Mouse (Mus musculus) olfactory bulb, adult 2 months (tissue): ENCODE results near the gene Ckap2l.

Experiments used
- CTCF ChIP-seq: fragments of 200-500 bp; IDR thresholded peaks from 2 replicates; pipeline ENCODE4 v1.5.1; 2012; ENCODE audit warnings: low read depth, mild to moderate bottlenecking, low read length, moderate library complexity; ENCODE audit not compliant: insufficient read depth
- POLR2A ChIP-seq: fragments of 200-500 bp; IDR thresholded peaks from 2 replicates; pipeline ENCODE4 v1.6.1; 2012; ENCODE audit warnings: mild to moderate bottlenecking, low read depth, low read length, moderate library complexity; ENCODE audit not compliant: insufficient read depth

DNA sequence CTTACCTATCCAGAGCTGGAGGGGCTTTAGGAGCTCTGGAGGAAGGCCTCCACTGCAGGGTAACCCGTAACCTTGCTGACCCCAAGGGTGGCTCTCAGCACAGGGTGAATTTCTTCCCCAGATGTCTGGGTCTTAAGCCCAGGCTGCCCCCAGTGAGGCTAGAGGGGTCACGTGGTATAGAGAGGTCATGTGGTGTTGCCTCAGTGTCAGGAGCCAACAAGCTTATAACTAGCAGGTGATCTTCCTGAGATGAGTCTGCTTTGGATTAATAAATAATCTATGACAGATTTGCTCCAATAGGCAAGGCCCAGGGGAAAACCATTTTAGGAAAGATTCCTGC is 43.4 kb downstream of the Ckap2l start:
- no peak for TF ChIP-seq CTCF
- TF ChIP-seq POLR2A, result no peak
